Mouse (Mus musculus): ENCODE data around the gene Prl7a1.

The Prl7a1 gene

DNA sequence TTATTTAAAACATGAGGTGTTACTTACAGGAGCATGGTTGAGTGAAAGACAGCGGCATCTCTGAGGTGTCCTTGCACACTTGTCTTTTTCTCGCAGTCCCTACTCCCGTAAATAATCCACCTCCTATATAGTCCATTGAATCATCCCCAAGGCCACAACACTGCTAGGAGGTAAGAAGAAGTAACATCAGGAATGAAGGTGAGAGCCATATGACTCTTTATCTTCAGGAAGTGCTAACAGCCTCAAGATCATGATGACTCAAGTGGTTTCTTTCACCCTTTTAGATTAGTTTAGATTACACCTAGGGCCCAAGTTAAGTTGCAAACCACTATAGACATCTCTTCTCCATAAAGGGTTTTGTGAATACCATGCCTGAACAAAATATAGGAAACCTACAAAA, at the start of gene Prl7a1:
Gene Prl7a1, minus strand, starts transcription at position 101 of the 400 bp plus-strand sequence.
- DNase-seq (ENCODE audit: low spot score in 2 of 2), result no peak

DNA sequence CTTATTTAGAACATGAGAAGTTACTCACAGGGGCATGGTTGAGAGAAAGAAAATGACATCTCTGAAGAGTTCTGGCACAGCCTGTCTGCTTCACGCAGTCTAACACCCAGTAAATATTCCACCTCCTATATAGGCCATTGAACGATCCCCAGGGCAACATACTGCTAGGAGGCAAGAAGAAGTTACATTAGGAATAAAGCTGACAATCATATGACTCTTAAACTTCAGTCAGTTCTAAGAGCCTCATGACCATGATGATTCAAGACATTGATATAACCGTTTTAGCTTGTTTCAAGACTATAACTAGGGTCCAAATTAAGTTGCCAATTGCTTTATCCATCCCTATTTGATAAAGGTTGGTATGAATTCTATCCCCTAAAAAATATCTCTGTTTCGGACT, 25.6 kb upstream of the Prl7a1 start, which contains the start of gene Prl7a2:
Gene Prl7a2, minus strand, starts transcription at position 101 of the 400 bp plus-strand sequence.
- DNase-seq (ENCODE audit: low spot score in 2 of 2), result no peak

GRCm38 (mm10) chr13:27660747-27661146, 18.5 kb upstream of the Prl7a1 start:
- DNase-seq (ENCODE audit: low spot score in 2 of 2), result no peak

GRCm38 (mm10) chr13:27610482-27610881, 31.8 kb downstream of the Prl7a1 start, which contains the start of gene Prl7b1:
TSS of gene Prl7b1 (minus strand) at chr13:27610582.
- no peak for DNase-seq (ENCODE audit: low spot score in 2 of 2)

Data from urinary bladder, postnatal 36 days (tissue).